Mouse (Mus musculus) c-Kit-positive CD71-negative TER-119-negative erythroid progenitor cells, embryonic 14.5 days (primary cell): ENCODE measurements at regions not wholly inside any gene's neighbourhood (a gene's known extent, or its start where the extent isn't known, plus 50 kb on each side); places are given as distances from the start of the nearest gene placed in this dataset.
"Not testable (repeated sequence)": the region's sequence is repeated elsewhere in the genome, so short reads cannot be mapped to it uniquely, and the experiment has no call there.

ENCODE experiments used
- DNase-seq: peaks from one replicate; pipeline ENCODE4 v3.0.0-alpha.2; 2013; ENCODE audit warnings: low read depth

- not testable (repeated sequence) for DNase-seq
These were observed 114.5 kb downstream of the Enc1 start for GRCm38 (mm10) chr13:97355411-97355810.

GRCm38 (mm10) chr13:97347696-97348095 lies 106.8 kb downstream of the Enc1 start:
- DNase-seq: no peak

GRCm38 (mm10) chr13:97341218-97341889 lies 100.4 kb downstream of the Enc1 start:
- DNase-seq: no peak

- no peak for DNase-seq
These were observed 97.0 kb downstream of the Enc1 start for GRCm38 (mm10) chr13:97337954-97338353.

- DNase-seq: no peak
These were observed 96.4 kb downstream of the Enc1 start for GRCm38 (mm10) chr13:97337296-97337731.

- DNase-seq: no peak
These were observed 93.1 kb downstream of the Enc1 start for GRCm38 (mm10) chr13:97333801-97334534.

GRCm38 (mm10) chr13:97331072-97331471 lies 90.2 kb downstream of the Enc1 start:
- no peak for DNase-seq

- not testable (repeated sequence) for DNase-seq
These were observed 80.4 kb downstream of the Enc1 start for GRCm38 (mm10) chr13:97321307-97321706.

- DNase-seq: no peak
These were observed 79.9 kb downstream of the Enc1 start for GRCm38 (mm10) chr13:97320756-97321155.

GRCm38 (mm10) chr13:97320298-97320697 lies 79.4 kb downstream of the Enc1 start:
- DNase-seq: no peak

GRCm38 (mm10) chr13:97317633-97318032 lies 76.7 kb downstream of the Enc1 start:
- DNase-seq: no peak

GRCm38 (mm10) chr13:97312420-97313370 lies 71.8 kb downstream of the Enc1 start:
- DNase-seq: no peak

- DNase-seq: no peak
These were observed 70.4 kb downstream of the Enc1 start for GRCm38 (mm10) chr13:97311340-97311739.

GRCm38 (mm10) chr13:97310855-97311189 lies 69.9 kb downstream of the Enc1 start:
- DNase-seq: no peak

GRCm38 (mm10) chr13:97310186-97310854 lies 69.4 kb downstream of the Enc1 start:
- no peak for DNase-seq

GRCm38 (mm10) chr13:97309411-97309810 lies 68.5 kb downstream of the Enc1 start:
- no peak for DNase-seq

- no peak for DNase-seq
These were observed 67.5 kb downstream of the Enc1 start for GRCm38 (mm10) chr13:97308431-97308830.
